ENCODE assay signal across 9 mouse cellular contexts in genomic region chr12:29095406-29096032, GRCm38 (mm10).
DNase-seq lines count a peak whose midpoint lies in the region; ATAC-seq and TF ChIP-seq lines count a peak whose summit lies in the region.
"Had no signal": no experiment of that assay in that cellular context is flagged by ENCODE, and none has a peak within 500 bp of the region (broad histone marks: within the 10 kb centered on the region; RNA-seq: fewer than 3 reads in every experiment).

No protein-coding gene starts in this region.

- no peak for DNase-seq in layer of hippocampus, adult 2 months (ENCODE audit: low spot score in 2 of 2)
- no peak for DNase-seq in layer of hippocampus, postnatal 10 days (ENCODE audit: low spot score in 2 of 2)
- DNase-seq in forebrain, embryonic 11.5 days (ENCODE audit: low spot score) = no peak
- DNase-seq in frontal cortex, postnatal 36 days (ENCODE audit: low spot score in 2 of 2) = no peak
- no peak for DNase-seq in urinary bladder, adult 18-20 months (ENCODE audit: low spot score in 2 of 2)
- DNase-seq: lung, postnatal 36 days had no signal

- peak overlapping the region; percentile 49; the same call in 1 of the 2 replicates for H3K27ac ChIP-seq in layer of hippocampus, adult 2 months
- peak overlapping the region; percentile 60; the same call in 1 of the 2 replicates for H3K27ac ChIP-seq in forebrain, embryonic 11.5 days (ENCODE audit: low read depth, low read length)
- peak overlapping the region; percentile 86 for H3K27ac ChIP-seq in hindbrain, embryonic 12.5 days
- peak overlapping the region; percentile 57 for H3K27ac ChIP-seq in neural tube, embryonic 12.5 days
- H3K27ac ChIP-seq: limb, embryonic 12.5 days had no signal

- H3K27me3 ChIP-seq in forebrain, embryonic 11.5 days (ENCODE audit: control insufficient read depth, insufficient read depth, low read length) = peaks cover 2% of the 10 kb centered on the region; the same call in 1 of the 2 replicates
- no peaks in the 10 kb centered on the region for H3K27me3 ChIP-seq in hindbrain, embryonic 12.5 days
- no peaks in the 10 kb centered on the region for H3K27me3 ChIP-seq in neural tube, embryonic 12.5 days (replicated peaks)
- H3K27me3 ChIP-seq: limb, embryonic 12.5 days had no signal

- ATAC-seq in forebrain, embryonic 11.5 days (replicated peaks; ENCODE audit: low FRiP score) = peak; percentile 64
- peak; percentile 28 for ATAC-seq in hindbrain, embryonic 12.5 days (ENCODE audit: low FRiP score)
- peak; percentile 59 for ATAC-seq in neural tube, embryonic 12.5 days (ENCODE audit: low FRiP score, low read depth)

- peaks cover 8% of the 10 kb centered on the region; the same call in 1 of the 2 replicates for H3K4me1 ChIP-seq in forebrain, embryonic 11.5 days (replicated peaks; ENCODE audit: control insufficient read depth, insufficient read depth, low read length)
- H3K4me1 ChIP-seq in hindbrain, embryonic 12.5 days = peaks cover 30% of the 10 kb centered on the region
- peaks cover 32% of the 10 kb centered on the region for H3K4me1 ChIP-seq in neural tube, embryonic 12.5 days

- H3K4me2 ChIP-seq in forebrain, embryonic 11.5 days (ENCODE audit: low read depth, low read length, severe bottlenecking) = peak overlapping the region; percentile 34; the same call in 1 of the 2 replicates
- H3K4me2 ChIP-seq in hindbrain, embryonic 12.5 days (replicated peaks) = peak overlapping the region; percentile 37; the same call in 1 of the 2 replicates
- H3K4me2 ChIP-seq in neural tube, embryonic 12.5 days (replicated peaks) = peak overlapping the region; percentile 40

- WGBS in forebrain, embryonic 11.5 days = 12% methylated on average over 1 of the region's 1 CpGs
- 8% methylated on average over 1 of the region's 1 CpGs for WGBS in hindbrain, embryonic 12.5 days
- WGBS in neural tube, embryonic 12.5 days = 8% methylated on average over 1 of the region's 1 CpGs

- no peak overlapping the region for H3K9ac ChIP-seq in forebrain, embryonic 11.5 days (ENCODE audit: low read length)
- H3K9ac ChIP-seq in hindbrain, embryonic 12.5 days = no peak overlapping the region
- H3K9ac ChIP-seq in neural tube, embryonic 12.5 days = no peak overlapping the region
- H3K9ac ChIP-seq: limb, embryonic 12.5 days had no signal

- H3K36me3 ChIP-seq in forebrain, embryonic 11.5 days (ENCODE audit: control insufficient read depth, insufficient read depth, low read length) = no peaks in the 10 kb centered on the region
- no peaks in the 10 kb centered on the region for H3K36me3 ChIP-seq in hindbrain, embryonic 12.5 days
- no peaks in the 10 kb centered on the region for H3K36me3 ChIP-seq in neural tube, embryonic 12.5 days
- H3K36me3 ChIP-seq: limb, embryonic 12.5 days had no signal

- no peaks in the 10 kb centered on the region for H3K9me3 ChIP-seq in forebrain, embryonic 11.5 days (ENCODE audit: control insufficient read depth, low read length)
- no peaks in the 10 kb centered on the region for H3K9me3 ChIP-seq in hindbrain, embryonic 12.5 days (replicated peaks)
- no peaks in the 10 kb centered on the region for H3K9me3 ChIP-seq in neural tube, embryonic 12.5 days
- H3K9me3 ChIP-seq: limb, embryonic 12.5 days had no signal

- H3K4me3 ChIP-seq in layer of hippocampus, adult 2 months = no peak overlapping the region
- H3K4me3 ChIP-seq in forebrain, embryonic 11.5 days (ENCODE audit: low read depth, low read length) = no peak overlapping the region
- H3K4me3 ChIP-seq in hindbrain, embryonic 12.5 days = no peak overlapping the region
- H3K4me3 ChIP-seq in neural tube, embryonic 12.5 days = no peak overlapping the region
- H3K4me3 ChIP-seq: limb, embryonic 12.5 days had no signal

- no peak for TF ChIP-seq CTCF in layer of hippocampus, adult 2 months (conservative IDR thresholded peaks at IDR 0.05)
